Mouse (Mus musculus) kidney, embryonic 14.5 days (tissue): ENCODE measurements around the gene Tspan17. TPM values are rescaled to one million over a fixed set of nuclear protein-coding genes. Genes with fewer than 3 reads are reported as not detected.

Source experiments
- ATAC-seq: fragments of 200-750 bp; cut with Nextera tagmentation; 2 replicates; pipeline ENCODE4 v1.8.0; 2017; ENCODE audit warnings: moderate number of reproducible peaks, mild to moderate bottlenecking, moderate TSS enrichment, moderate library complexity; ENCODE audit not compliant: low FRiP score, low TSS enrichment
- H3K27ac ChIP-seq: fragments of 300-500 bp; sonication (generic); 2 replicates; pipeline ENCODE4 v1.5.1; 2014; ENCODE audit warnings: low read depth, mild to moderate bottlenecking, low read length, moderate library complexity, mixed read lengths
- H3K27me3 ChIP-seq: fragments of 300-500 bp; sonication (generic); 2 replicates; pipeline ENCODE4 v1.6.1; 2014; ENCODE audit warnings: mild to moderate bottlenecking, low read length; ENCODE audit not compliant: control insufficient read depth, insufficient read depth
- H3K36me3 ChIP-seq: fragments of 300-500 bp; sonication (generic); 2 replicates; pipeline ENCODE4 v1.6.1; 2014; ENCODE audit warnings: low read length, mixed read lengths; ENCODE audit not compliant: control insufficient read depth, insufficient read depth
- H3K4me1 ChIP-seq: fragments of 300-500 bp; sonication (generic); 2 replicates; pipeline ENCODE4 v1.6.1; 2014; ENCODE audit warnings: low read length, mixed read lengths; ENCODE audit not compliant: control insufficient read depth, insufficient read depth
- H3K4me2 ChIP-seq: fragments of 300-500 bp; sonication (generic); replicated peaks from 2 replicates; pipeline ENCODE4 v1.6.1; 2014; ENCODE audit warnings: low read depth, mild to moderate bottlenecking, low read length
- H3K4me3 ChIP-seq: fragments of 300-500 bp; sonication (generic); 2 replicates; pipeline ENCODE4 v1.5.1; 2014; ENCODE audit warnings: mild to moderate bottlenecking, low read length
- H3K9ac ChIP-seq: fragments of 300-500 bp; sonication (generic); 2 replicates; pipeline ENCODE4 v1.6.1; 2014; ENCODE audit warnings: low read depth, mild to moderate bottlenecking, low read length, moderate library complexity
- H3K9me3 ChIP-seq: fragments of 300-500 bp; sonication (generic); 2 replicates; pipeline ENCODE4 v1.6.1; 2016; ENCODE audit warnings: low read length; ENCODE audit not compliant: control insufficient read depth
- WGBS: fragments of 180-500 bp; shearing (Covaris S2); extraction: QIAGEN DNeasy Blood & Tissue Kit; methylation state at CpG from one replicate; pipeline ENCODE4 v1.1.7; 2014; 5-methylcytosine and 5-hydroxymethylcytosine counted together
- polyA plus RNA-seq: library from polyadenylated mRNA; unstranded; fragments of >200 nt; fragmentation: Nextera tagmentation; extraction: Ambion mirVana; gene quantifications from 2 replicates; pipeline ENCODE4 v1.2.1, GENCODE M21; 2014

The Tspan17 gene
- polyA plus RNA-seq, 1 experiment from 2014 or later = 5.2 TPM

DNA sequence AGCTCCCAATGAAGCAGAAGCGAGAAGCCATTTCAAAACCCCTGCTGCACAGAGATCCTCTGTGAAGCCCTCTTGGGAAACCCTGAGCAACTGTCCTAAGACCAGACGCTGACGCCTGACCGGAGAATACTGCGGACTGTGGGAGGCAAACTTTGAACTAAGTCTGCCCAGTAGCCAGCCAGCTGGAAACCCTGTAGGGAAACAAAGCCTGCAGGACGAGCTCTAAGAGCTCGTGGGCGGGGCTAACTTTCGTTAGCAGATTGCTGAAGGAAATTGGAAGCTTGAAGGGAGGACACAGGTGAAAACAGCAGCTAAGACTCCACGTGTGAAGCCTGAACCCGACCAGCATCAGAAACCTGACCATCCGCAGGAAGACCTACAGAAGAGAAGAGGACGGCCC, 40.3 kb downstream of the Tspan17 start:
- WGBS = 7% methylated on average over 13 of the region's 13 CpGs
- Histone ChIP-seq H3K9ac (no peak overlapping the region), H3K9me3 (no peaks in the 10 kb centered on the region), H3K4me3 (no peak overlapping the region), H3K36me3 (no peaks in the 10 kb centered on the region), H3K4me2 (no peak overlapping the region; the same call in 1 of the 2 replicates), H3K4me1 (no peaks in the 10 kb centered on the region), H3K27ac (no peak overlapping the region), H3K27me3 (no peaks in the 10 kb centered on the region)
- no peak for ATAC-seq

DNA sequence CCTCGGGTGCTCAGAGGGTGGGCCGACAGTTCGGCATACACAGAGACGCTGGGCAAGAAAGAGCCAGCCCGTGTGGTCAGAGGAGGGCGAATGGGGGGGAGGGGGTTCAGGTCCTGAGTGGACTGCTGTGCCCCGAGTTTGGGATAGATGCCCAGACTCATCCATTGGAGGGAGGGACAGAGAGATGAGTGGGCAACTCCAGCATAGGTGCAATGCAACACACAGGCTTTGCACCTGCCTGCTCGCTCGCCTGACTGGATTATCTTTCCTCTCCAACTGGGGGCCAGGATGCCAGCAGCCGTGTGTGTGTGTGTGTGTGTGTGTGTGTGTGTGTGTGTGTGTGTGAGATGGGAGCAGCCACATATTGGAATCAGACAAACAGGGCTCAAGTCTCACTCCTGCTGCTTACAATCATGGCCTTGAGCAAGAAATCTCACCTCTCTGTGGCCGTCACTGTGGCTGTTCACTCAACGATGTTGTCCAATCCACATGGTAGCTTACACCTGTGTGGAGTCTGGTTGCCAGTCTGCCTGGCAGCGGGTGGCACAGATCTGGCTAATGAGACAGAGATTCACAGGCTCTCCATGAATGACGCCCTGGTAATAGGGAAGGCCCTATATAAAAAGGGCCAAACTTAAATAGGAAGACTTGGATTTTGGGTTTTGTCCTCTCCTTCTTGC, 47.3 kb downstream of the Tspan17 start:
- Histone ChIP-seq H3K9me3 (no peaks in the 10 kb centered on the region), H3K9ac (no peak overlapping the region), H3K4me1 (peaks cover 10% of the 10 kb centered on the region), H3K4me3 (no peak overlapping the region), H3K36me3 (no peaks in the 10 kb centered on the region), H3K4me2 (no peak overlapping the region), H3K27ac (no peak overlapping the region), H3K27me3 (no peaks in the 10 kb centered on the region)
- 88% methylated on average over 14 of the region's 14 CpGs for WGBS
- no peak for ATAC-seq

DNA sequence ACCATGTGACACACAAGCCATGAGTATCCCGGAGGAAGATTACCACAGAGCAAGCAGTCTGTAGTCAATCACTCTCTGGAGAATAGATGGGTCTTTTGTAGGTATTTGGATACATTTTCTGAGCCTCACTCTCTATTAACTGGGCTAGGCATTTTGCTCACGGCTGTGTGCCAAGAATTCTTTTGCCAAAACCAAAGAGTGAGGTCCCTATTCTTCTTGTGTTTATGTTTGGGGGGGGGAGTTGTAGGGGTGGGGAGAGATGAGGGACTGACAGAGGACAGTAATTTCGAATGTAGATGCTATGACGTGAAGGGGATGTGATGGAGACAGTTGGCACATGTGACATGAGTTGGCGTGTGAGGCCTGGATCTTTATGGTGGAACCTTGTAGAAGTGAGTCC, 47.9 kb downstream of the Tspan17 start:
- no peak for ATAC-seq
- no peaks in the 10 kb centered on the region for H3K27me3 ChIP-seq
- H3K9me3 ChIP-seq = no peaks in the 10 kb centered on the region
- peaks cover 10% of the 10 kb centered on the region for H3K4me1 ChIP-seq
- no peak overlapping the region for H3K9ac ChIP-seq
- H3K4me3 ChIP-seq = no peak overlapping the region
- H3K4me2 ChIP-seq = no peak overlapping the region
- H3K36me3 ChIP-seq = no peaks in the 10 kb centered on the region
- WGBS = 66% methylated on average over 5 of the region's 5 CpGs
- H3K27ac ChIP-seq = no peak overlapping the region

DNA sequence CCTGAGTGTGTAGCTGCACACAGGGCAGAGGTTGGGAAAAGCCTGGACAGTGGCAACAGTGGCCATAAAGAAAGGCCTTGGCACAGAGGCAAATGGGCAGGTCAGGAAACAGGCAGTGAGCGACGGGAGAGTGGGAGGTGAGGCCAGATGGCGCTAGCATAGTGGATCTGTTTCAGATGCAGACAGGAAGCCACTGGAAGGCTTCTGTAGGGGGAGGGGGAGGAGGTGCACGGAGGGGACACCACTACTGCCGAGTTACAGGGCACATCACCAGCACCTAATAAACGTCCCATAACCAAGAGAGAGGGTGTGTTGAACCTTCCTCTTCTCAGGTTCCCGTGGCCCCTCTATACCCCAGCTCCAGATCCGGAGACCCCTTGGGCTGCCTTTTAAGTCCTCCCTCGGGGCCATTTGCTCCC, 48.3 kb downstream of the Tspan17 start:
- no peak overlapping the region for H3K9ac ChIP-seq
- H3K27ac ChIP-seq = no peak overlapping the region
- H3K4me3 ChIP-seq = no peak overlapping the region; the same call in 1 of the 2 replicates
- ATAC-seq = no peak; the same call in 1 of the 2 replicates
- H3K4me2 ChIP-seq = peak overlapping the region; percentile 27; the same call in 1 of the 2 replicates
- no peaks in the 10 kb centered on the region for H3K36me3 ChIP-seq
- H3K4me1 ChIP-seq = peaks cover 10% of the 10 kb centered on the region
- WGBS = 2% methylated on average over 9 of the region's 9 CpGs
- no peaks in the 10 kb centered on the region for H3K27me3 ChIP-seq
- no peaks in the 10 kb centered on the region for H3K9me3 ChIP-seq

DNA sequence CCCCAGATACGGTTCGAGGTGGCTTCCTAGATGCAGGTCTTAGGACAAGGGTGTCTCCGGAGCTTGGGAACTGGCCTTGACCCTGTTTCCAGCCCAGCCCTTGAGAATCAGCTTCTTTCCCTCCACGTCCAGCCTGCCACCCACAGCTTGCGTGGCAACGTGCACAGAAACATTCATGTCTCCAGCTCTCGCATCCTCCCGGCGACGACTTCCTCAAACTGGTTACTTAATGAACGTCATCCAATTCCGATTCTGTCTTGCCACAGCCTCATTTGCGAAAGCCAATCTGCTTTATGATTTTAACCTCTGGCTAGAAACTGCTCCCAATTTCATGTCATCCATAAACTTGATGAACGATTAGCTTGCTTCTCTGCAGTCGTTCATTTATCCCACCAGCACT, 49.4 kb downstream of the Tspan17 start:
- Histone ChIP-seq H3K4me1 (peaks cover 10% of the 10 kb centered on the region), H3K9ac (no peak overlapping the region), H3K27ac (no peak overlapping the region), H3K4me3 (no peak overlapping the region), H3K36me3 (no peaks in the 10 kb centered on the region), H3K27me3 (no peaks in the 10 kb centered on the region), H3K9me3 (no peaks in the 10 kb centered on the region), H3K4me2 (no peak overlapping the region)
- no peak for ATAC-seq
- WGBS = 38% methylated on average over 15 of the region's 15 CpGs

DNA sequence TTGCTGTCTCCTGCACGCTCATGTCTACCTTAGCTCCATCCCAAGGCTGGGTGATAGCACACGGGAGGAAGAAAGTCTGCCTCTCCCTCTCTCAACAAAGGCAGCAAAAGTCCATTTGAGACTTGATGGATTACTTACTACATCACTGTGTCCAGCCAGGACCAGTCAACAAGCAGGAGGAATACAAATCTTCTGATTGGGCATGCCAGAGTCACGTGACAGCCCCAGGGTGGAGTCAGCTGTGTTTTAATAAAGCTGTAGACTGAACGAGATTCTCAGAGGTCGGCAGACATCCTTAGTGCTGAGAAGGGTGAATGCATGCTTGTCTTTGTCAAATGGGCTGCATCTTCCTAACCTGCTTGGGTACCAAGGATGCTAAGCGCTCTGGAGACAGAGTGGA, 50.0 kb downstream of the Tspan17 start:
- Histone ChIP-seq H3K9ac (no peak overlapping the region), H3K9me3 (no peaks in the 10 kb centered on the region), H3K27me3 (no peaks in the 10 kb centered on the region), H3K4me3 (no peak overlapping the region), H3K27ac (no peak overlapping the region), H3K4me1 (peaks cover 10% of the 10 kb centered on the region), H3K4me2 (no peak overlapping the region), H3K36me3 (no peaks in the 10 kb centered on the region)
- 61% methylated on average over 6 of the region's 6 CpGs for WGBS
- no peak for ATAC-seq

DNA sequence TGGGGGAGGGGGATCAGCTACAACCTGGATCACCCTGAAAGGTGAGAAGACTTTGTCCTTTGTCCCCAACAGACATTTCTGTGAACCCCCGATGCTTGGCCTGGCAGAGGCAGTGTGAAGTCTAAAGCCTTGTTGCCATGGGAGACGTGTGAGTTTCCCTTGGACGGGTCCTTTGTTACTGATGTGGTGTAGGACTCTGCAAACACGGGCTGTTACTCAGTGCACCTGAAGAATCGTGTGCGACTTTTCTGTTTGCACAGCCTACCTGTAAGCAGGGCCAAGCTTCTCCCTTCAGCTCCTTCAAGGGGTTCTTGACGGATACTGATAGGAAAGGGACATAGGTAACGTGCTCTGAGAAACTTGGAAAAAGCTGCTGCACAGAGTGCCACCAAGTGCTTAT, 55.4 kb downstream of the Tspan17 start:
- Histone ChIP-seq H3K4me3 (no peak overlapping the region), H3K4me1 (no peaks in the 10 kb centered on the region), H3K27ac (no peak overlapping the region), H3K36me3 (no peaks in the 10 kb centered on the region), H3K4me2 (no peak overlapping the region), H3K9me3 (no peaks in the 10 kb centered on the region), H3K9ac (no peak overlapping the region), H3K27me3 (no peaks in the 10 kb centered on the region)
- no peak for ATAC-seq
- 56% methylated on average over 8 of the region's 8 CpGs for WGBS

Other genes starting within 250 kb of the Tspan17 start
- gene 4833439L19Rik, start 223.9 kb upstream of the Tspan17 start, polyA plus RNA-seq = 96.7 and 158 TPM in 2 replicates
- 29.7 and 33.5 TPM in 2 replicates for gene Arl10, start 214.4 kb upstream of the Tspan17 start, polyA plus RNA-seq
- gene Nop16, start 199.3 kb upstream of the Tspan17 start, polyA plus RNA-seq = 78.6 and 88.6 TPM in 2 replicates
- gene Higd2a, start 199.2 kb upstream of the Tspan17 start, polyA plus RNA-seq = 203 and 224 TPM in 2 replicates
- 36.3 TPM in 2 replicates for gene Cltb, start 178.0 kb upstream of the Tspan17 start, polyA plus RNA-seq
- gene Faf2, start 167.6 kb upstream of the Tspan17 start, polyA plus RNA-seq = 87.5 and 126 TPM in 2 replicates
- 74.0 and 92.7 TPM in 2 replicates for gene Rnf44, start 95.5 kb upstream of the Tspan17 start, polyA plus RNA-seq
- 1.2 and 1.9 TPM in 2 replicates for gene Cdhr2, start 87.9 kb upstream of the Tspan17 start, polyA plus RNA-seq
- gene Gprin1, start 39.5 kb upstream of the Tspan17 start, polyA plus RNA-seq = 0.31 and 0.41 TPM in 2 replicates
- gene Sncb, start 22.8 kb upstream of the Tspan17 start, polyA plus RNA-seq = not detected in 2 replicates
- gene Eif4e1b, start 5.4 kb upstream of the Tspan17 start, polyA plus RNA-seq = not detected in 2 replicates
- 2.1 and 2.5 TPM in 2 replicates for gene Unc5a, start 160.0 kb downstream of the Tspan17 start, polyA plus RNA-seq
- 0.53 and 0.83 TPM in 2 replicates for gene Hk3, start 232.0 kb downstream of the Tspan17 start, polyA plus RNA-seq